In the genomic region with DNA sequence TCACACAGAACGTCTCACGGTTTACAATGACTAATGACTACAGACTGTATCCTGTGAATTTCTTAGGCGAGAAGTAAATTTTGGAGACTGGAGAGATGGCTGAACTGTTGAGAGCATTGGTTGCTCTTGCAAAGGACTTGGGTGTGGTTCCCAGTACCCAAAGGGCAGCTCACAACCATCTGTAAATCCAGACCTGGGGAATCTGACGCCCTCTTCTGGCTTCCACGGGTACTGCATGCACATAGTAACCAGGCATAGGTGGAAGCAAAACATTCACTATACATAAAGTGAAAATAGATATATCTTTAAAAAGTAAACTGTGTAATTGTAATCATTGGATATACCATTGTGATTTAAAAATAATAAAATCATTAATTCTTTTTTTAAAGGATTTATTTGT, we compare ENCODE assay signal across 22 mouse cellular contexts.
DNase-seq lines count a peak whose midpoint lies in the region; ATAC-seq and TF ChIP-seq lines count a peak whose summit lies in the region.
"Had no signal": no experiment of that assay in that cellular context is flagged by ENCODE, and none has a peak within 500 bp of the region (broad histone marks: within the 10 kb centered on the region; RNA-seq: fewer than 3 reads in every experiment).

No protein-coding gene starts in this region.

- no peak overlapping the region for H3K4me3 ChIP-seq in gastrocnemius, adult 2 months
- H3K4me3 ChIP-seq in liver, embryonic 14.5 days (ENCODE audit: insufficient read depth in 1 of 2, low read depth in 2 of 2, low read length in 2 of 2), result no peak overlapping the region
- no peak overlapping the region for H3K4me3 ChIP-seq in liver, embryonic 11.5 days (ENCODE audit: low read depth, low read length)
- H3K4me3 ChIP-seq in stomach, postnatal 0 days (ENCODE audit: low read depth, low read length), result no peak overlapping the region
- H3K4me3 ChIP-seq: embryonic facial prominence, embryonic 10.5 days; forebrain, embryonic 12.5 days; heart, embryonic 12.5 days; hindbrain, embryonic 15.5 days; kidney, embryonic 15.5 days had no signal

- WGBS in liver, embryonic 14.5 days (ENCODE audit: insufficient replicate concordance), result 69% methylated on average over 5 of the region's 5 CpGs
- WGBS in liver, embryonic 11.5 days, result 74% methylated on average over 5 of the region's 5 CpGs
- WGBS in stomach, postnatal 0 days, result 81% methylated on average over 5 of the region's 5 CpGs

- no peaks in the 10 kb centered on the region; the same call in 1 of the 2 replicates for H3K9me3 ChIP-seq in liver, embryonic 14.5 days (ENCODE audit: control insufficient read depth, low read length)
- H3K9me3 ChIP-seq in liver, embryonic 11.5 days (ENCODE audit: control insufficient read depth, low read length), result no peaks in the 10 kb centered on the region; the same call in 1 of the 2 replicates
- H3K9me3 ChIP-seq in stomach, postnatal 0 days (ENCODE audit: control insufficient read depth, low read length), result no peaks in the 10 kb centered on the region
- H3K9me3 ChIP-seq: hindbrain, embryonic 15.5 days; kidney, embryonic 15.5 days had no signal

- no peaks in the 10 kb centered on the region for H3K27me3 ChIP-seq in liver, embryonic 14.5 days (ENCODE audit: control insufficient read depth, insufficient read depth, low read length)
- H3K27me3 ChIP-seq in liver, embryonic 11.5 days (replicated peaks; ENCODE audit: control insufficient read depth, insufficient read depth, low read length), result no peaks in the 10 kb centered on the region
- H3K27me3 ChIP-seq in stomach, postnatal 0 days (ENCODE audit: control insufficient read depth, insufficient read depth, low read length), result no peaks in the 10 kb centered on the region
- H3K27me3 ChIP-seq: forebrain, embryonic 12.5 days; heart, embryonic 12.5 days; hindbrain, embryonic 15.5 days; kidney, embryonic 15.5 days had no signal

- no peak overlapping the region for H3K4me2 ChIP-seq in liver, embryonic 14.5 days (ENCODE audit: low read depth)
- no peak overlapping the region for H3K4me2 ChIP-seq in liver, embryonic 11.5 days
- no peak overlapping the region for H3K4me2 ChIP-seq in stomach, postnatal 0 days (replicated peaks; ENCODE audit: low read depth)
- H3K4me2 ChIP-seq: forebrain, embryonic 12.5 days; heart, embryonic 12.5 days; hindbrain, embryonic 15.5 days; kidney, embryonic 15.5 days had no signal

- TF ChIP-seq CTCF in gastrocnemius, adult 2 months (IDR thresholded peaks at IDR 0.05), result peak; percentile 34; the same call in 1 of the 2 replicates
- TF ChIP-seq CTCF in liver, embryonic 14.5 days (IDR thresholded peaks at IDR 0.05; ENCODE audit: low read depth), result peak; percentile 30; the same call in 1 of the 2 replicates
- TF ChIP-seq CTCF in stomach, postnatal 0 days (IDR thresholded peaks at IDR 0.05; ENCODE audit: low read depth), result peak; percentile 30; the same call in 1 of the 2 replicates

- DNase-seq in gastrocnemius, adult 2 months, result no peak
- DNase-seq in gastrocnemius, adult 8-10 months (ENCODE audit: low spot score in 2 of 2), result no peak
- DNase-seq in liver, embryonic 14.5 days (ENCODE audit: low read depth in 3 of 3, low spot score in 3 of 3), result no peak
- DNase-seq in liver, embryonic 11.5 days (ENCODE audit: low spot score), result no peak
- peak; percentile 16 for DNase-seq in ES-CJ7 (ENCODE audit: low read depth, low spot score)
- DNase-seq in stomach, postnatal 0 days (ENCODE audit: low spot score), result no peak
- DNase-seq: adrenal gland, postnatal 25 days; cerebellum, adult 11-12 months; cerebellum, postnatal 36 days; gastrocnemius, postnatal 36 days; heart, postnatal 36 days; lung, postnatal 36 days; right cerebral cortex, adult 18-20 months; thymus, postnatal 36 days had no signal

- no peaks in the 10 kb centered on the region for H3K36me3 ChIP-seq in liver, embryonic 14.5 days (replicated peaks; ENCODE audit: control insufficient read depth, insufficient read depth, low read depth)
- H3K36me3 ChIP-seq in liver, embryonic 11.5 days (ENCODE audit: control insufficient read depth, insufficient read depth, low read length), result no peaks in the 10 kb centered on the region
- H3K36me3 ChIP-seq in stomach, postnatal 0 days (ENCODE audit: control insufficient read depth, insufficient read depth, low read length), result no peaks in the 10 kb centered on the region
- H3K36me3 ChIP-seq: embryonic facial prominence, embryonic 10.5 days; forebrain, embryonic 12.5 days; heart, embryonic 12.5 days; kidney, embryonic 15.5 days had no signal

- ATAC-seq in liver, embryonic 14.5 days (ENCODE audit: insufficient read depth), result no peak
- no peak for ATAC-seq in liver, embryonic 11.5 days (replicated peaks; ENCODE audit: low FRiP score)
- ATAC-seq in stomach, postnatal 0 days (ENCODE audit: low FRiP score, low TSS enrichment), result no peak
- no peak for ATAC-seq in erythroblast, adult 5-6 weeks (replicated peaks; ENCODE audit: low FRiP score, poor library complexity, severe bottlenecking)
- ATAC-seq: intestine, embryonic 16.5 days; midbrain, embryonic 16.5 days had no signal

- H3K9ac ChIP-seq in liver, embryonic 14.5 days (replicated peaks), result no peak overlapping the region
- no peak overlapping the region for H3K9ac ChIP-seq in liver, embryonic 11.5 days (ENCODE audit: low read depth, low read length)
- no peak overlapping the region for H3K9ac ChIP-seq in stomach, postnatal 0 days (ENCODE audit: low read length)
- H3K9ac ChIP-seq: forebrain, embryonic 12.5 days; heart, embryonic 12.5 days; hindbrain, embryonic 15.5 days; kidney, embryonic 15.5 days had no signal

- H3K4me1 ChIP-seq in liver, embryonic 14.5 days (replicated peaks; ENCODE audit: control insufficient read depth in 2 of 2, insufficient read depth in 2 of 2, low read length in 1 of 2), result no peaks in the 10 kb centered on the region
- no peaks in the 10 kb centered on the region for H3K4me1 ChIP-seq in liver, embryonic 11.5 days (replicated peaks; ENCODE audit: control insufficient read depth, insufficient read depth, low read length)
- H3K4me1 ChIP-seq in stomach, postnatal 0 days (replicated peaks; ENCODE audit: control insufficient read depth, insufficient read depth), result no peaks in the 10 kb centered on the region
- H3K4me1 ChIP-seq: hindbrain, embryonic 15.5 days had no signal

- intact Hi-C loops in gastrocnemius, adult 2 months (cut with DNase I), result no loop called here

- no peak overlapping the region for H3K27ac ChIP-seq in gastrocnemius, adult 2 months
- H3K27ac ChIP-seq in liver, embryonic 14.5 days, result no peak overlapping the region
- H3K27ac ChIP-seq in liver, embryonic 11.5 days (ENCODE audit: low read depth, low read length), result no peak overlapping the region
- no peak overlapping the region for H3K27ac ChIP-seq in stomach, postnatal 0 days (replicated peaks)
- H3K27ac ChIP-seq: embryonic facial prominence, embryonic 10.5 days; forebrain, embryonic 12.5 days; hindbrain, embryonic 15.5 days; kidney, embryonic 15.5 days had no signal

- no peak for TF ChIP-seq EP300 in liver, embryonic 14.5 days (IDR thresholded peaks at IDR 0.05; ENCODE audit: low read depth)
- no peak for TF ChIP-seq EP300 in stomach, postnatal 0 days (optimal IDR thresholded peaks at IDR 0.05)
